Mouse (Mus musculus): ENCODE measurements around the gene Plcl1. TPM values are rescaled to one million over a fixed set of nuclear protein-coding genes. Genes with fewer than 3 reads are reported as not detected.
"Not testable (repeated sequence)": the region's sequence is repeated elsewhere in the genome, so short reads cannot be mapped to it uniquely, and the experiment has no call there.

Plcl1 gene
- polyA plus RNA-seq, 1 experiment from 2014 or later: 3.9 TPM

GRCm38 (mm10) chr1:55505811-55506210 lies 100.1 kb downstream of the Plcl1 start:
- ATAC-seq (ENCODE audit: low FRiP score, low TSS enrichment): no peak
- H3K27me3 ChIP-seq (ENCODE audit: insufficient read depth, low read length): no peaks in the 10 kb centered on the region
- H3K4me3 ChIP-seq (ENCODE audit: low read length): no peak overlapping the region
- no peak overlapping the region for H3K9ac ChIP-seq (replicated peaks; ENCODE audit: low read length)
- no peak overlapping the region for H3K27ac ChIP-seq (ENCODE audit: low read length)
- no peaks in the 10 kb centered on the region for H3K9me3 ChIP-seq (ENCODE audit: low read length)
- WGBS: 78% methylated on average over 4 of the region's 4 CpGs
- no peaks in the 10 kb centered on the region for H3K36me3 ChIP-seq (ENCODE audit: insufficient read depth, low read length)
- no peaks in the 10 kb centered on the region for H3K4me1 ChIP-seq (ENCODE audit: insufficient read depth, low read length)
- no peak overlapping the region for H3K4me2 ChIP-seq (replicated peaks; ENCODE audit: low read depth, low read length)

- 86% methylated on average over 6 of the region's 6 CpGs for WGBS
- no peak for ATAC-seq (ENCODE audit: low FRiP score, low TSS enrichment)
Observed at GRCm38 (mm10) chr1:55507061-55507460, 101.3 kb downstream of the Plcl1 start.

GRCm38 (mm10) chr1:55509587-55509986 lies 103.9 kb downstream of the Plcl1 start:
- H3K27me3 ChIP-seq (ENCODE audit: insufficient read depth, low read length): no peaks in the 10 kb centered on the region
- H3K9me3 ChIP-seq (ENCODE audit: low read length): no peaks in the 10 kb centered on the region
- 95% methylated on average over 1 of the region's 1 CpGs for WGBS

More at GRCm38 (mm10) chr1:55507061-55507460, 101.3 kb downstream of the Plcl1 start:
- H3K9me3 ChIP-seq (ENCODE audit: low read length): no peaks in the 10 kb centered on the region
- no peak overlapping the region for H3K4me3 ChIP-seq (ENCODE audit: low read length)
- 0 out of 2 replicates have a peak, but pooled peaks cover 5% of the 10 kb centered on the region for H3K4me1 ChIP-seq (ENCODE audit: insufficient read depth, low read length)
- H3K27me3 ChIP-seq (ENCODE audit: insufficient read depth, low read length): no peaks in the 10 kb centered on the region
- H3K4me2 ChIP-seq (replicated peaks; ENCODE audit: low read depth, low read length): no peak overlapping the region
- no peak overlapping the region for H3K9ac ChIP-seq (replicated peaks; ENCODE audit: low read length)
- no peaks in the 10 kb centered on the region for H3K36me3 ChIP-seq (ENCODE audit: insufficient read depth, low read length)
- H3K27ac ChIP-seq (ENCODE audit: low read length): no peak overlapping the region

GRCm38 (mm10) chr1:55512165-55512564 lies 106.4 kb downstream of the Plcl1 start:
- Histone ChIP-seq H3K4me3 (ENCODE audit: low read length) (no peak overlapping the region), H3K9ac (replicated peaks; ENCODE audit: low read length) (no peak overlapping the region), H3K4me1 (ENCODE audit: insufficient read depth, low read length) (peaks cover 16% of the 10 kb centered on the region; the same call in 1 of the 2 replicates), H3K27ac (ENCODE audit: low read length) (peak overlapping the region; percentile 35), H3K9me3 (ENCODE audit: low read length) (no peaks in the 10 kb centered on the region), H3K36me3 (ENCODE audit: insufficient read depth, low read length) (no peaks in the 10 kb centered on the region), H3K4me2 (replicated peaks; ENCODE audit: low read depth, low read length) (no peak overlapping the region), H3K27me3 (ENCODE audit: insufficient read depth, low read length) (no peaks in the 10 kb centered on the region)
- ATAC-seq (ENCODE audit: low FRiP score, low TSS enrichment): 0 out of 2 replicates have a peak, but pooled peaks have one; percentile 31
- 72% methylated on average over 3 of the region's 3 CpGs for WGBS

More at GRCm38 (mm10) chr1:55509587-55509986, 103.9 kb downstream of the Plcl1 start:
- Histone ChIP-seq H3K4me2 (replicated peaks; ENCODE audit: low read depth, low read length) (no peak overlapping the region), H3K36me3 (ENCODE audit: insufficient read depth, low read length) (no peaks in the 10 kb centered on the region), H3K27ac (ENCODE audit: low read length) (no peak overlapping the region), H3K9ac (replicated peaks; ENCODE audit: low read length) (no peak overlapping the region), H3K4me1 (ENCODE audit: insufficient read depth, low read length) (peaks cover 16% of the 10 kb centered on the region; the same call in 1 of the 2 replicates), H3K4me3 (ENCODE audit: low read length) (no peak overlapping the region)
- ATAC-seq (ENCODE audit: low FRiP score, low TSS enrichment): no peak

GRCm38 (mm10) chr1:55512799-55513198 lies 107.1 kb downstream of the Plcl1 start:
- not testable (repeated sequence) for H3K9ac ChIP-seq (replicated peaks; ENCODE audit: low read length); H3K9me3 ChIP-seq (ENCODE audit: low read length); H3K36me3 ChIP-seq (ENCODE audit: insufficient read depth, low read length); H3K4me2 ChIP-seq (replicated peaks; ENCODE audit: low read depth, low read length); H3K4me3 ChIP-seq (ENCODE audit: low read length); H3K27me3 ChIP-seq (ENCODE audit: insufficient read depth, low read length)
- WGBS: 60% methylated on average over 2 of the region's 2 CpGs
- peaks cover 16% of the 10 kb centered on the region; the same call in 1 of the 2 replicates for H3K4me1 ChIP-seq (ENCODE audit: insufficient read depth, low read length)
- peak overlapping the region; percentile 80 for H3K27ac ChIP-seq (ENCODE audit: low read length)
- peak; percentile 75 for ATAC-seq (ENCODE audit: low FRiP score, low TSS enrichment)

GRCm38 (mm10) chr1:55517182-55517581 lies 111.5 kb downstream of the Plcl1 start:
- H3K27ac ChIP-seq (ENCODE audit: low read length): no peak overlapping the region
- H3K27me3 ChIP-seq (ENCODE audit: insufficient read depth, low read length): no peaks in the 10 kb centered on the region
- no peak overlapping the region for H3K4me3 ChIP-seq (ENCODE audit: low read length)
- H3K9me3 ChIP-seq (ENCODE audit: low read length): no peaks in the 10 kb centered on the region
- ATAC-seq (ENCODE audit: low FRiP score, low TSS enrichment): no peak
- H3K36me3 ChIP-seq (ENCODE audit: insufficient read depth, low read length): no peaks in the 10 kb centered on the region
- no peak overlapping the region for H3K9ac ChIP-seq (replicated peaks; ENCODE audit: low read length)
- H3K4me1 ChIP-seq (ENCODE audit: insufficient read depth, low read length): peaks cover 10% of the 10 kb centered on the region; the same call in 1 of the 2 replicates
- no peak overlapping the region for H3K4me2 ChIP-seq (replicated peaks; ENCODE audit: low read depth, low read length)

GRCm38 (mm10) chr1:55523966-55524365 lies 118.2 kb downstream of the Plcl1 start:
- H3K27ac ChIP-seq (ENCODE audit: low read length): no peak overlapping the region

GRCm38 (mm10) chr1:55525100-55525499 lies 119.4 kb downstream of the Plcl1 start:
- H3K27ac ChIP-seq (ENCODE audit: low read length): no peak overlapping the region
- H3K36me3 ChIP-seq (ENCODE audit: insufficient read depth, low read length): no peaks in the 10 kb centered on the region
- H3K4me3 ChIP-seq (ENCODE audit: low read length): no peak overlapping the region
- H3K4me1 ChIP-seq (ENCODE audit: insufficient read depth, low read length): peaks cover 10% of the 10 kb centered on the region
- no peak overlapping the region for H3K4me2 ChIP-seq (replicated peaks; ENCODE audit: low read depth, low read length)
- 70% methylated on average over 5 of the region's 5 CpGs for WGBS
- no peak for ATAC-seq (ENCODE audit: low FRiP score, low TSS enrichment)
- no peak overlapping the region for H3K9ac ChIP-seq (replicated peaks; ENCODE audit: low read length)
- no peaks in the 10 kb centered on the region for H3K27me3 ChIP-seq (ENCODE audit: insufficient read depth, low read length)
- H3K9me3 ChIP-seq (ENCODE audit: low read length): no peaks in the 10 kb centered on the region

More at GRCm38 (mm10) chr1:55523966-55524365, 118.2 kb downstream of the Plcl1 start:
- Histone ChIP-seq H3K36me3 (ENCODE audit: insufficient read depth, low read length) (no peaks in the 10 kb centered on the region), H3K4me3 (ENCODE audit: low read length) (no peak overlapping the region), H3K9me3 (ENCODE audit: low read length) (no peaks in the 10 kb centered on the region), H3K27me3 (ENCODE audit: insufficient read depth, low read length) (no peaks in the 10 kb centered on the region), H3K9ac (replicated peaks; ENCODE audit: low read length) (no peak overlapping the region), H3K4me2 (replicated peaks; ENCODE audit: low read depth, low read length) (no peak overlapping the region), H3K4me1 (ENCODE audit: insufficient read depth, low read length) (peaks cover 8% of the 10 kb centered on the region)
- 50% methylated on average over 1 of the region's 1 CpGs for whole genome bisulfite sequencing
- ATAC-seq (ENCODE audit: low FRiP score, low TSS enrichment): no peak

GRCm38 (mm10) chr1:55525748-55526147 lies 120.0 kb downstream of the Plcl1 start:
- H3K27ac ChIP-seq (ENCODE audit: low read length): no peak overlapping the region
- peaks cover 10% of the 10 kb centered on the region for H3K4me1 ChIP-seq (ENCODE audit: insufficient read depth, low read length)
- H3K4me3 ChIP-seq (ENCODE audit: low read length): no peak overlapping the region
- H3K27me3 ChIP-seq (ENCODE audit: insufficient read depth, low read length): no peaks in the 10 kb centered on the region
- H3K9me3 ChIP-seq (ENCODE audit: low read length): no peaks in the 10 kb centered on the region
- ATAC-seq (ENCODE audit: low FRiP score, low TSS enrichment): no peak
- no peaks in the 10 kb centered on the region for H3K36me3 ChIP-seq (ENCODE audit: insufficient read depth, low read length)
- H3K4me2 ChIP-seq (replicated peaks; ENCODE audit: low read depth, low read length): no peak overlapping the region
- H3K9ac ChIP-seq (replicated peaks; ENCODE audit: low read length): no peak overlapping the region
- 96% methylated on average over 2 of the region's 2 CpGs for WGBS

- WGBS: 38% methylated on average over 7 of the region's 7 CpGs
- Histone ChIP-seq H3K27ac (ENCODE audit: low read length) (0 out of 2 replicates have a peak overlapping the region, but pooled peaks have one; percentile 10), H3K9ac (replicated peaks; ENCODE audit: low read length) (no peak overlapping the region), H3K9me3 (ENCODE audit: low read length) (no peaks in the 10 kb centered on the region), H3K4me3 (ENCODE audit: low read length) (no peak overlapping the region), H3K4me2 (replicated peaks; ENCODE audit: low read depth, low read length) (no peak overlapping the region), H3K36me3 (ENCODE audit: insufficient read depth, low read length) (no peaks in the 10 kb centered on the region), H3K27me3 (ENCODE audit: insufficient read depth, low read length) (no peaks in the 10 kb centered on the region), H3K4me1 (ENCODE audit: insufficient read depth, low read length) (peaks cover 10% of the 10 kb centered on the region)
- no peak for ATAC-seq (ENCODE audit: low FRiP score, low TSS enrichment)
Observed at GRCm38 (mm10) chr1:55528547-55529304, 123.0 kb downstream of the Plcl1 start.
